Mouse (Mus musculus) embryo, embryonic 10 days (tissue): ENCODE measurements around the gene Plbd1.

Experiments
- DNase-seq: peaks from one replicate; pipeline ENCODE4 v3.0.0-alpha.2; 2015; ENCODE audit warnings: low spot score

Gene Plbd1

DNA sequence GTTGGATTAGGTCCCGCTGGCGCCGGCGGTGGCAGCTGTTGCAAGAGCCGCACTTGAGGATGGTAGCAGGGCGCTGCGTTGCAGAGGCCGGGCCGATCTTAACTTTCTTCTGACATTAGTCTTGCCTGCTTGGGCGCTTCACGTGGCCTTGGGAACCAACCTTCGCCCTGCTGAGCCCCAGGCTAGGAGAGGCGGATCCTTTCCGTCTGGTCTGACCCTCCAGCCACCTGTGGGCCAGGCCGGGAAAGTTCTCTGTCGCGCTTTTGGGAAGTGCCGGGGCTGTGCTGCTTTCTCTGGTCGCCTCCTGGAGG, at the start of gene Plbd1:
Gene Plbd1 (minus strand): TSS at position 223 of the 311 bp plus-strand sequence.
- peak; percentile 58 for DNase-seq

DNA sequence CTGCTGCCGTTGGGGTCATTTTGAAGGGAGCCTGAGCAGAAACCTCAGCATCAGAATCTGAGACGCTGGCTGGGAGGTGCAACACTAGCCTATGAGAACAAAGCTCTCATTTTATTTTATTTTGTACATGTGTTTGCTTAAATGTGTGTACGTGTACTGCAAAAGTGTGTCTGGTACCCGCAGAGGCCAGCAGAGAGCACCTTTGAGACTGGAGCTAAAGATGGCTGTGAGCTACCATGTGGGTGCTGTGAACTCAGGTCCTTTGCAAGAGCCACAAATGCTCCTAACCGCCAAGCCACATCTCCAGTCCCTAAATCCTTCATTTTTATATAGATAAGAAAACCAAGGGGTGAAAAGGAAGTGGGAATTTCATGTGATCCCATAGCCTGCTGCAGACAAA, 48.7 kb upstream of the Plbd1 start:
- no peak for DNase-seq

DNA sequence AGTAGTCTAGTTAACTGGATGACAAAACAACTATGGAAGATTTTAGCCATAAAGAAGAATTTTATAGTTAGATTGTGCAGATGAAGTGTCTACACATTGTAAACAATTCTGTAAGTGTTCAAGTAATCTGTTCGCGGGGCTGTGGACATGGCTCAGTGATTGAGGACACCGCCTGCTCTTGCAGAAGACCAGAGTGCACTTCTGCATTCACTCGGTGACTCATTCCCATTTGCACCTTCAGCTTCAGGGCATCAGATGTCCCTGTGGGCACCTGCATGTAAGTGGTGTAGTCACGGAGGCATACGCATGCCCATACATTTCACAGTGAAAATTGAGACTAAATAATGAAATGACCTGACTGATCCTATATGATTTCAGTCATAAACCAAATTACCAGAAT, 46.9 kb upstream of the Plbd1 start:
- DNase-seq: no peak

DNA sequence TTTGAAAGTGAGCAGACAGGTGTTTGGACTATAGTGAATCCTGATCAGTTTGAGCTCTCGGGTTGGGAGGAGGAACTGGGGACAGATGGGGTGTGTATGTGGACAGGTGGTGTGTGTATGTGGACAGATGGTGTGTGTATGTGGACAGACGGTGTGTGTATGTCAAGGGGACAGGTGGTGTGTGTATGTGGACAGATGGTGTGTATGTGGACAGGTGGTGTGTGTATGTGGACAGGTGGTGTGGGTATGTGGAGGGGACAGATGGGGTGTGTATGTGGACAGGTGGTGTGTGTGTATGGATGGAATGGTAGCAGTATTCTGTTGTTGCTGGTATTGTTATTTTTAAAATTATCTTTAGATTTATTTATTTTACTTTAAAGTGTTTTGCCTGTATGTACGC, 40.1 kb upstream of the Plbd1 start:
- no peak for DNase-seq

DNA sequence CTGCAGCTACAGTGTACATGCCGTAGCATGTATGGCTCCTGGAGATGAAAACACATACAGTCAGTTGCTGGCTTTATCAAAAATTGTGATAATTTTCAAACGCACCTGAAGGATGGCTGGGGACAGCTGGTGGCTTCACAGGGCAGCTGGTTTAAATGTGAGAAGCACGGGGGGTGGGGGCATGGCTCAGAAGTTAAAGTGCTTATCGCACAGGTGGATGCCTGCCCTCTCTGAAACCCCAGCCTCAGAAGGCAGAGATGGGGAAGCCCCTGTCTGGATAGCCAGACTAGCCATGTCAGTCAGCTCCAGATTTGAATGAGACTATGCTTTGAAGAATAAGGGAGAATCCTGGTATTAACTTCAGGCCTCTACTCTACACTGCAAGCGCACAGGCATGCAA, 39.5 kb upstream of the Plbd1 start:
- no peak for DNase-seq

DNA sequence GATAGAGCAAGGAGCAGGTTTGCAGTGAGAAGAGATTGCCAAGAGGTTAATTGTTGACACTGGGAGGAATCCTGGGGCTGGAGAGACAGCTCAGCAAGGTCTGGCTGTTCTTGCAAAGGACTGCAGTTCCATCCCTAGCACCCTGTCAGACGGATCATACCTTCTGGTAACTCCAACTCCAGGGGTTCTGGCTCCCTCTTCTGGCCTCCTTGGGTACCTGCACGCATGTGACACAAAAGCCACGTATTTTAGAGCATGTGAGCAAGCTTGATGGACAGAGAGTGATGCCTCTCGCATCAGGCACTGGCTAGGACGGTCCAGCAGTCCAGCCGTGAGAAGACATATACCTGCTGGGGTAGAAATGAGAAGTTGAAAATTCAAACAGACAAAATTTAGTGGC, 29.6 kb upstream of the Plbd1 start:
- no peak for DNase-seq

DNA sequence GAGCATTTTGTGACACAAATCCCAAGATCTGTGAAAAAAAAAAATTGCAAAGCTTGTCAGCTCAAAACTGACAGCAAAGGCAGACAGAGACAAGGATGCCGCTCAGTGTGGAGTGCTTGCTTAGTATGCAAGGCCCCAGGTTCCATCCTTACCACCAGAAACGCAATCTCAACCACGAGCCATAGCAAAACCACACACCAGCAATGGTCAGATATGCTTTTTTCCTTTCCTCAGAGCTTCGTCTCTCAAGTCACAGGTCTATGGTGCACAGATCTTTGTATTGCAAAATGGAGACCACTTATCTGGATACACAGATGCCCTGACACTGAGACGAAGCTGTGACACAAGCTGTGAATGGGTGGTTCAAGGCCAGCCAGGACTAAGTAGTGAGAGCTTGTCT, 28.8 kb upstream of the Plbd1 start:
- DNase-seq: no peak

DNA sequence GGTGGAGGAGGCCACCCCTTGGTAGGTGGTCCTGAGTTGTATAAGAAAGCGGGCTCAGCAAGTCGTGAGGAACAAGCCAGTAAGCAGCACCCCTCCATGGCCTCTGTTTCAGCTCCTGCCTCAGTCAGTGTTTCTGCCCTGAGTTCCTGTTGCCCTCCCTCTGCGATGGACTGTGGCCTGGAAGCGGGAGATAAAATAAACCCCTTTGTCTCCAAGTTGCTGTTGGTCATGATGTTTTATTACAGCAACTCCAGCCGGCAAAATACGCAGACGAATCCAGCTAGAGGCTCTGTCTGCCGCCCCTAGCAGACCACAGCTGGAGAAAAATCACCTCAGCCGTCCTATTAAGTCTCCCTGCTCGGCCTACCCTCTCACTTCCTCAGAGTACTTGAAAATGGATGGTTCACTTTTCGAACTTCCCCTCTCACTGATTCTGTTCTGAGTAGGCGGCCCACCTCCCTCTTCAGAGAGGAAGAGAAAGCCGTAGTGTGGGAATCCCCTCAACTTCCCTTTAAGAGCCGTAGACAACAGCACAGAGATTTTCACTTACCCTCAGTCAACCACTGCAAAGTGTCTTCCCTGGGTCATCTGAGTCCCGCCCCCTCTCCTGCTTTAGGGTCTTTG, 28.2 kb upstream of the Plbd1 start:
- DNase-seq: no peak

DNA sequence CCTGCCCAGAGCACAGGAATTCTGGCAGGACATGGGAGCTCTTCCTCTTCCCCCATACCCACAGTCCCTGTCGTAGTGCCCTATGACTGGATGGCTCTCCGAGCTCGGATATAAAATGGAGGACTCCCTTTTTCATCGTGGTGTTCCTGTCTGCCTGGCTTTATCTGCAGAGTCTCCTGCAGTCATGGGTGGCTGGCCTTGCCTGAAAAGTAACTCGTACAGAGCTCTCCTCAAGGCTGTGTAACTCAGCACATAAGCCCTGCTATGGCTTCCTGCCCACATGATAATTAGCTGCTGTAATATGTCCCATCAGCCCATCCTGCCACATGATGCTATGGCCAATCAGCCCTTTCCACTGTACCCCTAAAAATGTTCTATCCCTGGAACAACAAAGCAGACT, 23.7 kb upstream of the Plbd1 start:
- no peak for DNase-seq

DNA sequence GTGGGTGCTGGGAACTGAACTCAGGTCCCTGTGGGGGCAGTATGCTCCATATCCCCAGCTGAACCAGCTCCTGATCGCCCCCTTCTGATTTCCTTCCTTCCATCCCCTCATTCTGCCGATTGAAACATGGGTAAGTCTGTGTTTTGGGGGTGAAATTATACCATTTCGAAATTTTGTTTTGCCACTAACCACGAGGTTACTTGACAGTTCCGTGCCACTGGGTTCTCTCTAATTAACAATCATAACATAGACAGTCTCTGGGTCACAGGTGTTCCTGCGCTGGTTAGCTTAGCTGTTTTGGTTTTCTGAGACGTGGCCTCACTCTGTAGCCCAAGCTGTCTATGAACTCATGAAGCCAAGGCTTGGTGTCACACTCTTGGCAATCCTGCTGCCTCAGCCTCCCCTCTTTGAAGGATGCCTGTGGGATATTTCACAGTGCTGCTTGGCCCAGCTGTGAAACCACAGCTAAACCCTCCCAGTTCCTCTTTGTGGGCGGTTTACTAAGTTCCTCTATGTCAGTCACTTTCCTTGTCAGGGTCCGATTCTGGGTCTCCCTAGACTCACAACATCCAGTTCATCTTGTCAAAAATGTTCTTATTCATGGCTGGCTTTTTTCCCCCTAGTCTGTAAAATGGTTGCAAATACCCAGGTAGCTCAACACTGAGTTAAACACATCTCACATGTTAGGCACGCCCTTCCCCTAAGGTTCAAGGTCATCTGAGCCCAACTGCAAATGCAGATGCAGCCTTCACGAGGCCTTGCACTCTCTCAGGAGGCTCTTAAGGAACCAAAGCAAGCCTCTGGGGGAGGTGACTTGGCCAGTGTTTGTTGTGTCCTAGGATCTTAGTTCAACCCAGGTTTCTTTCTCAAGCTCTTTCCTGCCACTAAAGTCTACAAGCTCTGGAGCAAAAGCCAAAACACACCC, 21.9 kb upstream of the Plbd1 start:
- DNase-seq: no peak

DNA sequence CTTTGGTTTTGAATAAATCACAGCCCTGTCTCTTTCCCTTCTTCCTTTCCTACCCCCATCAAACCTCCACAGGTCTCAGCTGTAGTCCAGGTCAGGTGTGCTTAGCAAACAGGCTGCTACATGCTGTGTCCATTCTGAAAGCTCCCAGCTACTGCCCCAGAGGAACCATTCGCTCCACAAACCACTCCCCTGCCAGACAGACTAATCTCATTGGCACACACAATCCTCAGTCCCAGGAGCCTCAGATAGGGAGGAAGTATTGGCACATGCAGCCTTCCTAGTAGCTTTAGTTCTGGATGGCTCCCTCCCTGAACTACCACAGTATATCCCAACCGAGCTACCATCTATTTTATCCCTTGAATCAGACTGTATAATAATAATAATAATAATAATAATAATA, 17.7 kb upstream of the Plbd1 start:
- DNase-seq: no peak

DNA sequence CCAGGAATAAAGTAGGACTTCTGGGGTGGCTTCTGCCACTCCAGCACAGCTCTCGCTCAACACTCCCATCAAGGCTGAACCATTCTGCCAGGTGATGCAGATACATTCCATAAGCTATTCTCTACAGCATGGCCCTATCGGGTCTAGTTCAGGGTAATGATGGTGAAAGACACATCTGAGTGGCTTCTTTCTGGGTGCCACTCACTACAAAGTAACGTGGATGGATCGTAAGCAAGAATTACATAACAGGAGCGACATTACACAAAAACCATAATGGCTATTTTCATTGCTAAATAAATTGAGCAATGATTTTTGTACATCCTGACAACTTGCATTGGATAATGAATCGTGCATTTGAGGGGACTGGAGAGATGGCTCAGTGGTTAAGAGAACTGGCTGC, 13.2 kb upstream of the Plbd1 start:
- DNase-seq: no peak

DNA sequence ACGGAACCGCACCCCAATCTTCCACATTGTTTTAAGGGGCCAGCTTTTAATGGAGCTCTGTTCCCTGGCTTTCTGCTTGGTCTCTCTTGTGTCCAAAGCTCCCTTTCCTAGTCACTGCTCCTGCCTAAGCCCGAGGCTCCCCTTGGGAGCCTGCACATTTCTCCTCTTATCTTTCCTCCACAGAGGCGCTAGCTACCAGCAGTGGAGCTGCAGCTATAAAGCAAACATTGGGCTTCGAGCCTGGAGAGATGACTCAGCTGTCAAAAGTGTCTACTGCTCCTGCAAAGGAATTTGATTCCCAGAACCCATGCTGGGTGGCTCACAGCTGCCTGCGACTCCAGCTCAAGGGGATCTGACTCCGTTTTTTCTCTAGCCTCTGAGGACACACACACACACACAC, 10.7 kb upstream of the Plbd1 start:
- peak; percentile 27 for DNase-seq

DNA sequence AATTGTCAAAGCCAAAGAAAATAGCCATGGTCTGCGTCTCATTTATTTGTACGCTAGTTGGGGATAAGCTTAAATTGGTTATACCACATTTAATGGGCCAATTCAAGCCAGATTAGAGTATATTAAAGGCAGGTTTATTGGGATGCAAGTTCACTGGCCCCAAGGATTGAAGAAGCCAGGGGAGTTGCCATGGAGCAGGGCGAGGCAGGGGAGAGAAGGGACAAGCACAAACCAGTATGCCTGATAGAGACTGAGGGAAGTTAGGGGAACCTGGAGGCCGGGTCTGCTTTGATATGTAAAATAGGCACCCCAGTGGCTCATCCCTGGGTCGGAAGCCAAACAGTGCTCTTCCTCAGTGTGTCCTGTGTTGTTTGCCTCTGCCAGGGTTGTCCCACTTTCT, 7.5 kb upstream of the Plbd1 start:
- no peak for DNase-seq

DNA sequence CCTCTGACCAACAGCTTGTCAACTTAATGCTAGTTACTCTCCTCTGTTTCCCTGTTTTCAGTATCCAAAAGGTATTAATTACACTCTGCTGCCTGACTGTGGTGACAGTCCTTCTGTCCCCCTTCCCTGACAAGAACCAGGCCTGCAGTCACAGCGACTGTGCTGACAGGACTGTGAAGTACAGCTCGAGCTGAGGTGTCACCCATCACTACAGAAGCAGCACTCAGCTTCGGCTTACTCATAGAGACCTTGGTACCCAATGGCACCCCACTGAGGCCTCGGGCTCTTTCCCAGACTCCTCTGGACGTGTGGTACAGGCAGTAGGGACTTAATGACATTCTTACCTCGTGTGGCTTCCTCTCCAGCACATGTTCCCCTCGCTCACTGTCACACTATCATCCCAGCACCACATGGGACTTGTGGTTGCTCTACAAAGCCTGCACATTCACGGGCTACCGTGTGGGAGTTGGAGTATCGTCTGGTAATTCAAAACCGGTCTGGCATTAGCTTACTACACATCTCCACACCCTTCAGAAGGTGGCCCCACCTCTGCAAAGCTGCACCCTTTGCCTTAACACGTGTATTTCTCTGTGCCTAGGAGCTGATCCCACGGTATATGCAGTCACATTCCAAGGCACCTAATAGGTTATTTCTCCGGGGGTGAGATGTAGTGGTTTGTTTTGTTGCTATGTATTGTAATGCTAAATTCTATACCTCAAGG, 6.7 kb upstream of the Plbd1 start:
- no peak for DNase-seq

DNA sequence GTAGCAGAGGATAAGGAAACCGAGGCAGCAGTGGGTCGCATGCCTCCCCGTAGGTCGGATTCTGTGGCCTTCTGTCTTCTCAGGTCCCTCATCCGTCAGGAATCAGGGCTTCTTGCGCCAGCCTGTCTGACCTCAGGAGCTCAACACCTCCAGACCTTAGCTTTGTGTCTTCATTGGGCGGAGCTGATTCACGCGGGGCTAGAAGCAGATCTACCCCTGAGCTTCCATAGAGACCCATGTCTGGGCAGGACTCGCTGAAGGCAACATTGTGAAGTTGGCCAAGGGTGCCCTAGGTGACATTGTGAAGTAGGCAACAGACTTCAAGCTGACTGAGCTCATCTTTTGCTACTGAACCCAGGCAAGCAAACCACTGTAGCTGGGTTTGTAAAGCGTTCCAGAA, 335 bp upstream of the Plbd1 start:
- DNase-seq: no peak

DNA sequence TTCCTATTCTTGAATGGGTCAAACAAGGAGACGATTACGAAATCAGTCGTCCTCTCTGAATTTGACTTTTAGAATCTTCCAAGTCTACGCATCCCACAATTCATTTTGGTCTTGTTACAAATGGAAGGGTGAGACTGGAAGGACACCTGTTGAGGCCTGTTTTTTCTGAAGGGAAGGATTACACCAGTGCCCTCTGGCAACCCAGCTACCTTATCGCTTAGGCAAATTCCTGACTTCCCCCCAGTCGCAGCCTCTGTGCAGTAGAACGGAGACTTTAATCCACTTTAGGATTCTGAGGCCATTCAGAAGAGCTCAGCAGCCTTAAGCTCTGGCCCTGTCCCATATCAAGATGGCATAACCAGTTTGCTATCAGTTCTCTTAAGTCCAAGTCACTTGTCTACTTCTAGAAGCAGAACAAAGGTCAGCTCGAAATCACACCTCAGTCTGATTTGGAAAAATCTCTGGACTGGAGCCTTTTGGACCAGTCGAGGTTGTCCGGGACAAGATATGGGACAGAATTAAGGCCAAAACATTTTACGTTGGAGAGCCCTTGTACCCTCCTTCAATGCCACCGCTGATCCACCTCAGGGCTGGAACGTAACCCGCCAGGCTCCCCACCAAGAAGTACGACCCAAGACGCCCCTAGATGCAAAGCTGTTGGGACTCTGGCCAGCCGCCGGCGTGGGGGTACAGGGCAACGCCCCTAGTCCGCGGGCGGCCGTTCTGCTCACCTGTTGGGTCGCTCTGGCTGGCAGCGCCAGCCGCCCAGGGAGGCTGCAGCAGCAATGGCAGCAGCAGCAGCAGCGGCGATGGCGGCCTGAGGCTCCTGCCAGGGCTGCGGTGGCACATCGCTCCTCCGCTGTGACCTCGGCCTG, 660 bp downstream of the Plbd1 start:
- DNase-seq: no peak

DNA sequence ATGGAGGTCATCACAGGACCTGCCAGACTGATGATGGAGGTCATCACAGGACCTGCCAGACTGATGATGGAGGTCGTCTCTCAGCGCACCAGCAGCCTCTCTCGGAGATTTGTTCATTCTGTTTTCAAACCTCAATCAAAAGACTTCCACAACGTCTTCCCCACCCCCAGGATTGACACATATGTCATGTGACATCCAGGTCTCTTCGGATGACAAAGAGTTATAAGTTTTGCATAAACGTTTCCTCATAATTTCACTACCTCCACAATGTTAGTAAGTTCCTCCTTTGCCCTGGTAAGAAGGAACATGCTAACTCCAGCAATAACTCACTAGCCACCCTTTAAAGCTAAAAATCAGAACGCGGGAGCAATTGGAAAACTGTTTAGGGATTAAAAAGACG, 2.5 kb downstream of the Plbd1 start:
- no peak for DNase-seq

DNA sequence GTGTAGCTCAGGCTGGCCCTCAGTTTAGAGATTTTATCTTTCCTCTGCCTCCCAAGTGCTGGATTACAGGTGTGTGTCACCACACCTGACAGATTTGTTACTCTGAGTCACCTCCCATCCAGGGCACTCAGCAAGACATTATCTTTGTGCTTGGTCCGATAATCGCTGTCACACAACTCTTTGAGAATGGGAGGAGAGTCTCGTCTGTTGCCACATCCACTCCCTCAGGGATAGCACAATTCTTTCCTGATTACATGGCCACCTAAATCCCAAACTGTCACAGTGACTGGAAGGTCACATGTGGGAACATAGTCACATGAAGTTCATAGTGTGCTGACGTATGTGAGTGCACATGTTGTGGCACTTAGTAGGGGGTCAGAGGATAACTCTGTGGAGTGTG, 3.4 kb downstream of the Plbd1 start:
- DNase-seq: no peak

DNA sequence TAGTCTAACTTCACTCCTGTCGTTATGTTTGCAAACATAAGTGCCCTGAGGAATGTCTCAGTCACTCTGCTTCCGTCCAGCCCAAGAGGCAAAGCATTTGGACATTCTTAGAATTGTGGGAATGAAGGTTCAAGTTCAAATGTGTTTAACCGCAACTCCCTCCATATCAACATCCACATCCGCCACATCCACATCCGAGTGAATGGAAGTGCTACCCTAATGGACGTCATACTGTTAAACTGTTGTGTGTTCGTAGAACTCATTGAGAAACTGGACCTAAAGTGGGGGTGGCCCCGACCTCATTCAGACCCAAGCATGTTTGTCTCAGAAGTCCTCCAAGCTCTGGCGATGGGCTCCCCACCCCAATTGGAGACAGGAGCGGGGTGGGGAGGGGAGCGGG, 5.9 kb downstream of the Plbd1 start:
- DNase-seq: no peak

DNA sequence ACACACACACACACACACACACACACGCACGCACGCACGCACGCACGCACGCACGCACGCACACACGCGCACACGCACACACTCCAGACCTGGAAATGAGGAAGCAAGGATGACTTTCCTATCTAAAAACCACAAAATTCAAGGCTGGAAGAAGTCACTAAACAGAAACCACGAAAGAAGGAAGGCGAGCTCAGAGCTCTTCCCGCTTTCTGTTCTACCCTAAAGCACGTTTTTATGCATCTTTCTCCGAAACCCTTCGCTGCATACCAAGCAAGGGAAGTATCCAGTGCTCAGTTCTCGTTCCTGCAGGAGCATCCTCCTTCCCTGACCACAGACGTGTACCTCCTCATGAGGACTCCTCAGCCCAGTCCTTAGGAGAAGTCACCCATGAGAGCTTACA, 7.3 kb downstream of the Plbd1 start:
- no peak for DNase-seq

DNA sequence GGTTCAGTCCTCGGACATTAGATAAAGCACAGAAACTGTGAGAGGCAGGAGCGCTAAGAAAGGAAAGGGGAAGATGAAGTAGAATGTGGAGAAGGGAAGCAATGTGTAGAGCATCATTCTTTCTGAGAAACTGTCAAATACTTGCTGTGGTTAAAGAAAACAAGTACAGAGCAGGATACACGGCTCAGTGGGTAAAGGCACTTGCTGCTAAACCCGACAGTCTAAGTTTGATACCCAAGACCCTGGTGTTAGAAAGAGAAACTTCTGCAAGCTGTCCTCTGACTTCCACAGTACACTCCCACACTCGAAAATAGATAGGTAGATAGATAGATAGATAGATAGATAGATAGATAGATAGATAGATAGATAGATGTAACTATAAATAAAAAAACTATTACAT, 8.4 kb downstream of the Plbd1 start:
- no peak for DNase-seq
